15 mouse cellular contexts compared by ENCODE assay signal in the genomic region with DNA sequence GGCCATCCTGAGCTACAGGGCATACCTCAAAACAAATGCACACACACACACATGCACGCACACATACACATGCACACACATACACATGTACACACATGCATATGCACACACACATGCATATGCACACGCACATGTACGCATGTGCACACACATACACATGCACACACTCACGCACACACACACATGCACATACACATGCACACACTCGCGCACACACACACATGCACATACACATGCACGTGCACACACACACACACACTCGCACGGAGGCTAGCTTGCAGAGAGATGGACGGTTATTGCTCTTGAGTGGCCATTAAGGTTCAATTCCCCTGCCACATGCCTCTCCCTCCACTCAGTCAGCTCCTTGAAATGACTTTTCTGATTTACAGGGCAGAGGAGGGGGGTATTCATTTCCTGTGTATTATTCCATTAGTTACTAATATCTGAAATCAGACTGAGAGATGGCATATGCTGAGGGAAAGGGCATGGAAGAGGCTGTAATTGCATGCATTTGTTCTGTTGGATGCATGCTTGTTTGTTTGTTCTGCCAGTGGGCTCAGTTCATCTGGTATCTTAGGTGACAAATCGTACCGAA.
"Had no signal": no experiment of that assay in that cellular context is flagged by ENCODE, and none has a peak within 500 bp of the region (broad histone marks: within the 10 kb centered on the region; RNA-seq: fewer than 3 reads in every experiment).

No protein-coding gene starts in this region.

- H3K27ac ChIP-seq: kidney, postnatal 0 days; limb, embryonic 13.5 days; liver, embryonic 14.5 days; midbrain, embryonic 12.5 days had no signal

- H3K4me1 ChIP-seq: limb, embryonic 13.5 days; midbrain, embryonic 12.5 days had no signal

- H3K9ac ChIP-seq: limb, embryonic 13.5 days; liver, embryonic 14.5 days; midbrain, embryonic 12.5 days had no signal

- DNase-seq: kidney, adult 11 months; kidney, adult 9 months; kidney, postnatal 36 days; layer of hippocampus, adult 9-11 months; left cerebral cortex, postnatal 4 days; lung, adult 18-20 months; right cerebral cortex, postnatal 4 days; spleen, adult 18-20 months; thymus, adult 18-20 months; thymus, postnatal 14 days had no signal

- H3K36me3 ChIP-seq: limb, embryonic 13.5 days; midbrain, embryonic 12.5 days had no signal

- H3K4me2 ChIP-seq: limb, embryonic 13.5 days; midbrain, embryonic 12.5 days had no signal

- H3K27me3 ChIP-seq: limb, embryonic 13.5 days; midbrain, embryonic 12.5 days had no signal

- H3K4me3 ChIP-seq: limb, embryonic 13.5 days; midbrain, embryonic 12.5 days; myocyte had no signal
